Mouse (Mus musculus): Measurements from ENCODE around the gene Cd55b. TPM values are rescaled to one million over a fixed set of nuclear protein-coding genes. Genes with fewer than 3 reads are reported as not detected.
"Not testable (repeated sequence)": the region's sequence is repeated elsewhere in the genome, so short reads cannot be mapped to it uniquely, and the experiment has no call there.

The Cd55b gene
- polyA plus RNA-seq, 1 experiment from 2014 or later = not detected

GRCm38 (mm10) chr1:130387282-130387681, 35.5 kb downstream of the Cd55b start:
- H3K27ac ChIP-seq; H3K4me2 ChIP-seq (replicated peaks); H3K9me3 ChIP-seq (replicated peaks); ATAC-seq (ENCODE audit: low FRiP score); H3K9ac ChIP-seq; H3K36me3 ChIP-seq; H3K4me3 ChIP-seq; H3K27me3 ChIP-seq; H3K4me1 ChIP-seq: not testable (repeated sequence)

DNA sequence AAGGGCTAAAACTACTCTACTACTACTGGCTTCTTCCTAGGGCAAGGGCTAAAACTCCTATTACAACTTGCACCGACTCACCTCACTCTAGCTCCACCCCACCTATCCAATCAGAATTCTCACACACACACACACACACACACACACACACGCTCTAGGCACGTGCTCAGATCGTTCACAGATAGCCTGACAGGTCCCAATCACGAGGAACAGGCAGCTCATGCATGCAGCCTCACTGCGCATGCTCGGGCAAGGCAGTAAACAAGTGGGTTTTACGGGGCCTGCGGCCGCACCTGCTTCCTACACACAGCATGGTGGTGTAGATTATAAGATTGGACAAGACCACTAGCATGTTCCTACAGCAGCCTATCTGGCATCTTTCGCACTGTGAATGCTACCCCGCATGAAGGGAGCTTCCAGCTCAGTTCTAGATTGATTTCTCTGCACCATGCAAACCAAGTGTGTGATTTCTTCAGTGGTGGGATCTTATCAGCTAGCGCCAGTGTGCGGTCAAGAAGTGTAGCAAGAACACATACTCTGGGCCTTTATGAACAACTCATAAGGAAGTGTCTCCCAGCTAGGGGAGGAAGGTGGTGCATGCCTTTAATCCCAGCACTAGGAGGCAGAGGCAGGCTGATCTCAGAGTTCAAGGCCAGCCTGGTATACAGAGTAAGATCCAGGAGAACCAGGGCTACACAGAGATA, 44.9 kb downstream of the Cd55b start:
- H3K36me3 ChIP-seq = no peaks in the 10 kb centered on the region
- no peak overlapping the region for H3K4me3 ChIP-seq
- WGBS = 93% methylated on average over 14 of the region's 14 CpGs
- H3K9me3 ChIP-seq (replicated peaks) = no peaks in the 10 kb centered on the region
- no peak overlapping the region for H3K4me2 ChIP-seq (replicated peaks)
- H3K27me3 ChIP-seq = no peaks in the 10 kb centered on the region
- no peaks in the 10 kb centered on the region for H3K4me1 ChIP-seq
- no peak overlapping the region for H3K27ac ChIP-seq
- ATAC-seq (ENCODE audit: low FRiP score) = no peak
- H3K9ac ChIP-seq = no peak overlapping the region

DNA sequence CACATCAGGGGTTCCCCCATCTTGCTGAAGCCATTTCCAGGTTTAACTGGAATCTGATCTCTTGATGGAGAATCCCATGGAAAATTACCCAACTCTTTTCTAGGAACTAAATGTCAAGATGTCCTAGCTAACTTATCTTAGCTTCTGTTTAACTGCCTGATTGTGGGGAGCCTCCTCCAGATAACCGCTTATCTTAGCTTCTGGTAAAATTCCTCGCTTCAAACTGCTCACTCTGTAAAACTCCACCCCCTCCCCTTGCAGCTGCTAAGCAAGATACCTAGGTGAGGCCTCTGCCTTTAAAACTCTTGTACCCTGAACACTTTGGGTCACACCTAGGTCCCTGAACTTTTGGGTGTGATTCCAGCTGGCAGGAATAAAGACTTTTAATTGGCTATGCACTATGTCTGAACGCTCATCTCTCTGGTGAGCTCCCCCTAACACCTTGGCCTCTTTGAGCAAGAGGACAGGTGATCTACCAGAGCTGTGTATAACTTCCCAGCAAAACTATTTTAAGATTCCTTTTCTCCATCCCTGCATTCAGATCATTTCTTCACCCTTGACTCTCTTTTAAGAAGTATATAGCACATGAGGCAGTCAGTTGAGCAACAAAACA, 48.5 kb downstream of the Cd55b start:
- H3K4me3 ChIP-seq = no peak overlapping the region
- no peak for ATAC-seq (ENCODE audit: low FRiP score)
- no peaks in the 10 kb centered on the region for H3K27me3 ChIP-seq
- H3K36me3 ChIP-seq = no peaks in the 10 kb centered on the region
- H3K9ac ChIP-seq = no peak overlapping the region
- H3K27ac ChIP-seq = no peak overlapping the region
- no peaks in the 10 kb centered on the region for H3K9me3 ChIP-seq (replicated peaks)
- no peaks in the 10 kb centered on the region for H3K4me1 ChIP-seq
- WGBS = 78% methylated on average over 3 of the region's 3 CpGs
- H3K4me2 ChIP-seq (replicated peaks) = no peak overlapping the region

GRCm38 (mm10) chr1:130373398-130374083, 49.3 kb downstream of the Cd55b start:
- Histone ChIP-seq H3K4me2 (replicated peaks) (no peak overlapping the region), H3K9me3 (replicated peaks) (no peaks in the 10 kb centered on the region), H3K9ac (no peak overlapping the region), H3K36me3 (no peaks in the 10 kb centered on the region), H3K4me3 (no peak overlapping the region), H3K27me3 (no peaks in the 10 kb centered on the region), H3K4me1 (no peaks in the 10 kb centered on the region), H3K27ac (no peak overlapping the region)
- no peak for ATAC-seq (ENCODE audit: low FRiP score)
- 21% methylated on average over 2 of the region's 2 CpGs for WGBS

GRCm38 (mm10) chr1:130371895-130372528, 50.8 kb downstream of the Cd55b start:
- Histone ChIP-seq H3K36me3 (no peaks in the 10 kb centered on the region), H3K4me2 (replicated peaks) (no peak overlapping the region), H3K9me3 (replicated peaks) (no peaks in the 10 kb centered on the region), H3K27ac (no peak overlapping the region), H3K9ac (no peak overlapping the region), H3K27me3 (no peaks in the 10 kb centered on the region), H3K4me3 (no peak overlapping the region), H3K4me1 (no peaks in the 10 kb centered on the region)
- 40% methylated on average over 7 of the region's 7 CpGs for WGBS
- 0 out of 2 replicates have a peak, but pooled peaks have one; percentile 63 for ATAC-seq (ENCODE audit: low FRiP score)

DNA sequence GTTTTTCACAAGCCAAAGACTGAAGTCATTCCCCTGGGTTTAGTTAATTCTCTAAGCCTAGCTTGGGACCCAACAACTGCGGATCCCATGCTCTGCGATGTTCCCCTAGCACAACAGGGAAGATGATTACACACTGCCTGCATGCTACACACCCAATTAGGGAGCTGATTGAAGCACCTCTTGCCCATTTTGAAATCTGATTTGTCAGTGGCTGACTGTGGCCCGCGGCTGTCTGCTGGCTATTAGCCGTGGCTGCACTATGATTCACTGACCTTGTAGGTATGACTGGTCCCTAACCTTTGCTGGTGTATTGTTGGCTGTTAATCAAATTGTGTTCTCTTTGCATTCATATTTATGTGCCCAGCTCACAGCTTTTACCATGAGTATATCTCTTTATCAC, 51.5 kb downstream of the Cd55b start:
- no peak overlapping the region for H3K4me3 ChIP-seq
- H3K27ac ChIP-seq = no peak overlapping the region
- H3K4me2 ChIP-seq (replicated peaks) = no peak overlapping the region
- H3K9me3 ChIP-seq (replicated peaks) = no peaks in the 10 kb centered on the region
- H3K27me3 ChIP-seq = no peaks in the 10 kb centered on the region
- no peak overlapping the region for H3K9ac ChIP-seq
- WGBS = 84% methylated on average over 5 of the region's 5 CpGs
- no peaks in the 10 kb centered on the region for H3K4me1 ChIP-seq
- no peak for ATAC-seq (ENCODE audit: low FRiP score)
- no peaks in the 10 kb centered on the region for H3K36me3 ChIP-seq

DNA sequence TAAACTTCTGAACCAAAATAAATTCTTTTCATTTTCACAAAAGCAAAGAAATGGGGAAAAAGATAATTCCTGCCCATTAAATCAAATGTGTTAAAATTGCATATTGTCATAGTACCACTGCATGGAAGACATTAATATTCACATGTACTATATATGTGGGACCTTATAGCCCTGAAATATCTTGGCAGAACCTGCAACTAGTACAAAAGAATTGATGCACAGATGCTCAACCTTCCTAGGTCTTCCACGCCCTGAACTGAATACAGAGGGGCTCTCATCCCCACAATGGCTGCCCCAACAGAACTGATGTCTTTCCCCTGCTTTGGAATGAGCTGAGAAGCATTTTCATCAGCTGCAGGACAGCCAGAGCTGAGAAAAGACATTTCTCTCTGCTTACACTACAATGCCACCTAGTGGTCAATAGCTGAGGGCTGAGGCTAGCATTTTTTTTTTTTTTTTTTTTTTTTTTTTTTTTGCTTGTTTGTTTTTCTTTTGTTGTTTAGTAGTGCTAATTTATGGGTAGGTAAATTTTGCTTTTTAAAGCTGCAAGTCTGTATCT, 72.7 kb downstream of the Cd55b start:
- 21% methylated on average over 1 of the region's 1 CpGs for WGBS
- no peaks in the 10 kb centered on the region for H3K9me3 ChIP-seq (replicated peaks)
- H3K27me3 ChIP-seq = no peaks in the 10 kb centered on the region
- H3K36me3 ChIP-seq = no peaks in the 10 kb centered on the region
- no peak overlapping the region for H3K9ac ChIP-seq
- no peak overlapping the region for H3K27ac ChIP-seq
- no peak for ATAC-seq (ENCODE audit: low FRiP score)
- H3K4me1 ChIP-seq = no peaks in the 10 kb centered on the region
- H3K4me2 ChIP-seq (replicated peaks) = no peak overlapping the region
- H3K4me3 ChIP-seq = no peak overlapping the region

DNA sequence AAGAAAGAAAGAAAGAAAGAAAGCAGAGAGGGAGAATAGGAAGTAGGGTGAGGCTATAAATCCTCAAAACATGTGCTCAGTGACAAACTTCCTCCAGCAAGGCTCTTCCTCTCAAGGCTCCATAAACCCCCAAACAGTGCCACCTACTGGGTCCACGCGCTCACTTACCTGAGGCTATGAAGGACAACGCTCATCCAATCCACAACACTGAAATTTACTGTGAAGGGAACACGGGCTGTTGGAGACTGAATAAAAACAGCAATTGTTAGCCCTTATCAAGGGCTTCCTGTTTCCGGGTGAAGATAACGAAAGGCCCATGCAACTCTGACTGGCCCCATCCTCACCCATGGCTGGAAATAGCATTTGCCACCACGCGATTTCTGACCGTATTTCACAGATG, 80.4 kb downstream of the Cd55b start:
- Histone ChIP-seq H3K4me2 (replicated peaks) (no peak overlapping the region), H3K9me3 (replicated peaks) (no peaks in the 10 kb centered on the region), H3K9ac (no peak overlapping the region), H3K4me1 (no peaks in the 10 kb centered on the region), H3K27me3 (no peaks in the 10 kb centered on the region), H3K36me3 (no peaks in the 10 kb centered on the region), H3K27ac (no peak overlapping the region), H3K4me3 (no peak overlapping the region)
- WGBS = 89% methylated on average over 9 of the region's 9 CpGs
- no peak for ATAC-seq (ENCODE audit: low FRiP score)

Other genes with a start within 250 kb of the Cd55b start
- 4.7 and 5.0 TPM in 2 replicates for gene Cd55, start 39.7 kb upstream of the Cd55b start, polyA plus RNA-seq (2016; fragmentation: Nextera tagmentation; extraction: Ambion mirVana)
- gene Zp3r, start 206.6 kb upstream of the Cd55b start, polyA plus RNA-seq (2016; fragmentation: Nextera tagmentation; extraction: Ambion mirVana) = not detected in 2 replicates
- not detected in 2 replicates for gene C4bp, start 238.6 kb upstream of the Cd55b start, polyA plus RNA-seq (2016; fragmentation: Nextera tagmentation; extraction: Ambion mirVana)